Mouse (Mus musculus): ENCODE data around the gene Nudt7.

DNA sequence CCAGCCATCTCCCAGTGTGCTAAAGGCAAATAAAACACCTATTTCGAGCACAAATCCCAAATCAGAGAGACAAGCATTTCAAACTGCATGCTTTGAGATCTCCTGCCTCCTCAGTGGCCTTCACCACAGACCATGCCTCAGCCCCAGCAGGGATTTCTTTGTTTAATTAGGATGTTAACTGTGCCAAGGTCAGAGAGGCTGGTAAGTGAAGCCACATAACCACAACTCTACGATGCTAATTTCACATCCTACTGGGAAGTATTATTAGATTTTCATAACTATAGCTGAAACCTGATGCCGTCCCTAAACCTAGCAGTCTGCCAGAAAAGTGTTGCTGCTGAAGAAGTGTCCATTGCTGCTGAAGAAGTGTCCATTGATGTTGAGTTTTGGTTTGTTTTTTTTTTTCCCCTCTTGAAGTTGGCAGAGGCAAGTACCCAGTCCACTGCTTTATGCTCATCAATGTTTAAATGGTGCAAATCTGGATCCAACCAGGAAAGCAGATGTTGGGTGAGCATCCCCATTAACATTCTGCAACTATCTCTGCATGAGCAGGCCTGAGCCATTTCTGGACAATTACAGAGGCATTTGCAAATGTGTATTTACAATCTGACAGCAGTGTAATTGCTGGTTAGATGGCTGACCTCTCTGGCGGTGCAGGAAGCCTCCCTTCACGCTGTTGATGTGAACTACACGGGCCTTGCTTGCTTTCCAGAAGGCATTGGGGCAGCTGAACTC lies 20.1 kb downstream of the Nudt7 start:
- TF ChIP-seq CTCF (conservative IDR thresholded peaks at IDR 0.05 in 1 of 2, IDR thresholded peaks at IDR 0.05 in 1 of 2; ENCODE audit: low read depth in 2 of 2, low read length in 2 of 2) (no peak), BHLHE40 (IDR thresholded peaks at IDR 0.05; ENCODE audit: low read depth, low read length) (no peak), UBTF (IDR thresholded peaks at IDR 0.05; ENCODE audit: low read depth, low read length) (no peak), MAX (IDR thresholded peaks at IDR 0.05; ENCODE audit: low read length) (no peak)

Data from CH12.LX (cell line).